Mouse (Mus musculus): Measurements from ENCODE around the gene Olfr196.
"Not testable (repeated sequence)": the region's sequence is repeated elsewhere in the genome, so short reads cannot be mapped to it uniquely, and the experiment has no call there.

Gene Olfr196

GRCm38 (mm10) chr16:59170354-59170753 is at the start of gene Olfr196:
Gene Olfr196 (minus strand): TSS chr16:59170454.
- DNase-seq, result no peak

GRCm38 (mm10) chr16:59219667-59220066 is 49.4 kb upstream of the Olfr196 start, which contains the start of gene Olfr199:
Gene Olfr199 (minus strand): TSS chr16:59219767.
- DNase-seq, result not testable (repeated sequence)

- DNase-seq, result not testable (repeated sequence)
Observed at GRCm38 (mm10) chr16:59217861-59218260, 47.6 kb upstream of the Olfr196 start.

- DNase-seq, result not testable (repeated sequence)
Observed at GRCm38 (mm10) chr16:59203433-59203832, 33.2 kb upstream of the Olfr196 start, which contains the start of gene Olfr198. Gene Olfr198 (minus strand): TSS chr16:59203533.

- no peak for DNase-seq
Observed at GRCm38 (mm10) chr16:59151996-59152395, 18.3 kb downstream of the Olfr196 start.

GRCm38 (mm10) chr16:59146746-59147145 is 23.5 kb downstream of the Olfr196 start, which contains the start of gene Olfr195:
Gene Olfr195 (plus strand): TSS chr16:59147046.
- no peak for DNase-seq

- no peak for DNase-seq
Observed at GRCm38 (mm10) chr16:59141105-59141504, 29.1 kb downstream of the Olfr196 start.

- no peak for DNase-seq
Observed at GRCm38 (mm10) chr16:59130740-59131139, 39.5 kb downstream of the Olfr196 start.

GRCm38 (mm10) chr16:59120969-59121368 is 49.3 kb downstream of the Olfr196 start, which contains the start of gene Olfr194:
Gene Olfr194 (minus strand): TSS chr16:59121069.
- no peak for DNase-seq

Data from thymus, postnatal 36 days (tissue).